Mouse (Mus musculus) kidney, adult 2 months (tissue): ENCODE measurements around the gene Eif4e1b. TPM values are rescaled to one million over a fixed set of nuclear protein-coding genes. Genes with fewer than 3 reads are reported as not detected.

Experiments used
- DNase-seq: peaks from one replicate; pipeline ENCODE4 v3.0.0; 2021
- H3K27ac ChIP-seq: fragments of 200-500 bp; 2 replicates; pipeline ENCODE4 v1.5.1; 2012; ENCODE audit warnings: low read depth, low read length, control low read depth, inconsistent platforms; ENCODE audit not compliant: insufficient read depth
- H3K27me3 ChIP-seq: fragments of 200-500 bp; replicated peaks from 2 replicates; pipeline ENCODE4 v1.6.1; 2012; ENCODE audit warnings: mild to moderate bottlenecking, moderate library complexity, low read length, inconsistent platforms; ENCODE audit not compliant: control insufficient read depth, insufficient read depth
- H3K36me3 ChIP-seq: fragments of 200-500 bp; 2 replicates; pipeline ENCODE4 v1.6.1; 2012; ENCODE audit warnings: mild to moderate bottlenecking, moderate library complexity, low read length, inconsistent platforms; ENCODE audit not compliant: control insufficient read depth, insufficient read depth
- H3K4me1 ChIP-seq: fragments of 200-500 bp; 2 replicates; pipeline ENCODE4 v1.6.1; 2011; ENCODE audit warnings: low read length; ENCODE audit not compliant: control insufficient read depth, insufficient read depth
- H3K4me3 ChIP-seq: fragments of 200-500 bp; 2 replicates; pipeline ENCODE4 v1.5.1; 2011; ENCODE audit warnings: mild to moderate bottlenecking, low read depth, low read length, control low read depth; ENCODE audit not compliant: insufficient read depth
- CTCF ChIP-seq: fragments of 200-500 bp; conservative IDR thresholded peaks from 2 replicates; pipeline ENCODE4 v1.5.1; 2011; ENCODE audit warnings: low read depth, mild to moderate bottlenecking, control low read depth, low read length, moderate library complexity, mixed read lengths; ENCODE audit not compliant: insufficient read depth, insufficient read length
- POLR2A ChIP-seq: fragments of 200-500 bp; IDR thresholded peaks from one replicate; pipeline ENCODE4 v1.6.1; 2011; ENCODE audit warnings: low read depth, low read length, control low read depth
- WGBS: fragments of 180-500 bp; shearing (Covaris S2); methylation state at CpG from one replicate; pipeline ENCODE4 v1.1.7; 2018; 5-methylcytosine and 5-hydroxymethylcytosine counted together
- polyA plus RNA-seq: library from polyadenylated mRNA; depleted of rRNA; stranded (reverse); fragments of >200 nt; gene quantifications from 2 replicates; pipeline ENCODE4 v1.2.3, GENCODE M21; 2012; rRNA removed

Eif4e1b gene
- polyA plus RNA-seq, 1 experiment, result not detected

DNA sequence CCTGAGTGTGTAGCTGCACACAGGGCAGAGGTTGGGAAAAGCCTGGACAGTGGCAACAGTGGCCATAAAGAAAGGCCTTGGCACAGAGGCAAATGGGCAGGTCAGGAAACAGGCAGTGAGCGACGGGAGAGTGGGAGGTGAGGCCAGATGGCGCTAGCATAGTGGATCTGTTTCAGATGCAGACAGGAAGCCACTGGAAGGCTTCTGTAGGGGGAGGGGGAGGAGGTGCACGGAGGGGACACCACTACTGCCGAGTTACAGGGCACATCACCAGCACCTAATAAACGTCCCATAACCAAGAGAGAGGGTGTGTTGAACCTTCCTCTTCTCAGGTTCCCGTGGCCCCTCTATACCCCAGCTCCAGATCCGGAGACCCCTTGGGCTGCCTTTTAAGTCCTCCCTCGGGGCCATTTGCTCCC lies 53.7 kb downstream of the Eif4e1b start:
- Histone ChIP-seq H3K4me3 (no peak overlapping the region), H3K4me1 (no peaks in the 10 kb centered on the region), H3K27ac (no peak overlapping the region), H3K27me3 (no peaks in the 10 kb centered on the region), H3K36me3 (no peaks in the 10 kb centered on the region)
- TF ChIP-seq CTCF (no peak), POLR2A (no peak)
- 2% methylated on average over 9 of the region's 9 CpGs for WGBS
- no peak for DNase-seq

Other genes with a start within 250 kb of the Eif4e1b start
- gene 4833439L19Rik, start 218.6 kb upstream of the Eif4e1b start, polyA plus RNA-seq, result 701 and 716 TPM in 2 replicates
- gene Arl10, start 209.0 kb upstream of the Eif4e1b start, polyA plus RNA-seq, result 20.1 and 23.3 TPM in 2 replicates
- gene Nop16, start 193.9 kb upstream of the Eif4e1b start, polyA plus RNA-seq, result 13.7 and 19.0 TPM in 2 replicates
- 365 and 419 TPM in 2 replicates for gene Higd2a, start 193.8 kb upstream of the Eif4e1b start, polyA plus RNA-seq
- 102 and 119 TPM in 2 replicates for gene Cltb, start 172.7 kb upstream of the Eif4e1b start, polyA plus RNA-seq
- 26.3 and 27.9 TPM in 2 replicates for gene Faf2, start 162.2 kb upstream of the Eif4e1b start, polyA plus RNA-seq
- gene Rnf44, start 90.1 kb upstream of the Eif4e1b start, polyA plus RNA-seq, result 191 and 192 TPM in 2 replicates
- gene Cdhr2, start 82.5 kb upstream of the Eif4e1b start, polyA plus RNA-seq, result 31.3 and 37.9 TPM in 2 replicates
- gene Gprin1, start 34.1 kb upstream of the Eif4e1b start, polyA plus RNA-seq, result 0.03 and 0.04 TPM in 2 replicates
- gene Sncb, start 17.4 kb upstream of the Eif4e1b start, polyA plus RNA-seq, result 0.15 and 0.41 TPM in 2 replicates
- gene Tspan17, start 5.4 kb downstream of the Eif4e1b start, polyA plus RNA-seq, result 10.0 and 12.6 TPM in 2 replicates
- 3.1 and 3.3 TPM in 2 replicates for gene Unc5a, start 165.4 kb downstream of the Eif4e1b start, polyA plus RNA-seq
- 0.75 and 1.0 TPM in 2 replicates for gene Hk3, start 237.4 kb downstream of the Eif4e1b start, polyA plus RNA-seq